Mouse (Mus musculus) lung, adult 2 months (tissue): ENCODE results near the gene Slco4a1.

Experiments used
- CTCF ChIP-seq: fragments of 200-500 bp; IDR thresholded peaks from 2 replicates; pipeline ENCODE4 v1.5.1; 2011; ENCODE audit warnings: mild to moderate bottlenecking, low read length, control low read depth; ENCODE audit not compliant: insufficient read depth
- POLR2A ChIP-seq: fragments of 200-500 bp; IDR thresholded peaks from 2 replicates; pipeline ENCODE4 v1.6.1; 2011; ENCODE audit warnings: low read depth, mild to moderate bottlenecking, control low read depth, low read length, borderline replicate concordance; ENCODE audit errors: extremely low read depth

DNA sequence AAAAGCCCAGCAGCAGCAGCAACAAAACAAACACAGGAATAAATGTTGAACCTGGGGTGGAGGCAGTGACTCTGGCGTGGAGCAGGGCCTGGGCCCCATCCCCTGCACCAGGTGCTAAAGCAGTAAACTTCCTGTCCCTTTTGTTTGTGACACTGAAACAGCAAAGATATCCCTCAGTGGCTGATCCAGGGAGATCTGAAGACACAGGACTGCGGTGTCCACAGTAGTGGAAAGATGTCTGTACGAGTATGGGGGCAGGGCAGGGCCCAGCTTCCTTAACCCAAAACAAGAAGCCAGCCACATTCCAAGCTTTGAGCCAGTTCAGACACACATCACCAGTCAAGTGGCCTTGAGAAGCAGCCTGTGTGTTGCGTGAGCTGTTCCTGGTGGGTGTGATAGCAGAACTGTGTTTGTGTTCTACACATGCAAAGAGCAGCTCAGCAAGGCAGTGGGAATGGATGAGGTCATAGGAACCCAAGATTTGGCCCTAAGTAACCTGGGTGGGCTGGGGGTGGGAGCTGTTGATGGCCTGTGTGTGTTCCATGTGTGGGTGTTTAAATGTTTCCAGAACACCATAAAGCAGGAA lies 20.6 kb upstream of the Slco4a1 start:
- TF ChIP-seq CTCF (no peak), POLR2A (no peak)
